Mouse (Mus musculus): ENCODE results near the gene Bcl2l13.
"Not testable (repeated sequence)": the region's sequence is repeated elsewhere in the genome, so short reads cannot be mapped to it uniquely, and the experiment has no call there.

The Bcl2l13 gene

DNA sequence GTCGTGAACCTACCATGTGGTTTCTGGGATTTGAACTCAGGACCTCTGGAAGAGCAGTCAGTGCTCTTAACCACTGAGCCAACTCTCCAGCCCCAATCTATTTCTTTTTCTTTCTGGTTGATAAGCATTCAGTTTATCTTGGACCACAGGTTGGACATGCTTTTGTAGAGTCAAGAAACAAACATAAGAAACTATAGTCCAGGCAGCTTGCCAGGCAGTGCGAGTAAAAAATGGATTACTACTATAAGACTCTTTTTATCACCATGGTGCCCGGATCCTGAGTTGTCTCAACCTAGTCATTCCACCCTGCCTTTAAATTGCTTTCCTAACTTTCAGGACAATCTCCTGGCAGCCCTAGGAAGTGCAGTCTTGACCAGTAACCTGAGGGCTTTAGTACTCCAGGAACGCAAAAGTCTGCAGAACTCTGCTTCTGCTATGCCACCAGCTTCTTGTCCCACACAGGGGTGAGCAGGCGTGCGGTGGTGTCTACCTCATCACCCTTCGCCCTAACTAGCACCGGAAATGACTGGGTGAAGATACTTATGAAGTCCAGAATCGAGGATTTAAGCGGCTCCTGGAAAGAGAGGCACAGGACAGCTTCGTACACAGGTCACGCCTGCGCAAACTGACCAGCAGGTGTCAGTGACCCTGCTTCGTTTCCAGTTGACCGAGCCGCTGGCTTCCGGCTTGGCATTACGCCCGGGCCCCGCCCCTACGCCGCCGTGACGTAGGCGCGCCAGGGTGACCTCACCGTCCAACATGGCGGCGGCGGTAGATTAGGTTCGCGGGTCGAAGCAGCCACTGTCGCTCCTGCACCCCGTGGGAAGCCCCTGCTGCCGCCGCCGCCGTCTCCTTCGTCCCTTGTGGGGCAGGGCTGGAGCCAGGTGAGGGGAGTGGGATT lies at the start of gene Bcl2l13:
Bcl2l13 (plus strand) TSS at position 739 of the 901 bp plus-strand sequence.
- DNase-seq (ENCODE audit: extremely low read depth, low read depth, low spot score), result no peak

- no peak for DNase-seq (ENCODE audit: extremely low read depth, low read depth, low spot score)
Measured at GRCm38 (mm10) chr6:120788068-120788607, 47.9 kb upstream of the Bcl2l13 start.

- DNase-seq (ENCODE audit: extremely low read depth, low read depth, low spot score), result no peak
Measured at GRCm38 (mm10) chr6:120788904-120789303, 47.1 kb upstream of the Bcl2l13 start.

DNA sequence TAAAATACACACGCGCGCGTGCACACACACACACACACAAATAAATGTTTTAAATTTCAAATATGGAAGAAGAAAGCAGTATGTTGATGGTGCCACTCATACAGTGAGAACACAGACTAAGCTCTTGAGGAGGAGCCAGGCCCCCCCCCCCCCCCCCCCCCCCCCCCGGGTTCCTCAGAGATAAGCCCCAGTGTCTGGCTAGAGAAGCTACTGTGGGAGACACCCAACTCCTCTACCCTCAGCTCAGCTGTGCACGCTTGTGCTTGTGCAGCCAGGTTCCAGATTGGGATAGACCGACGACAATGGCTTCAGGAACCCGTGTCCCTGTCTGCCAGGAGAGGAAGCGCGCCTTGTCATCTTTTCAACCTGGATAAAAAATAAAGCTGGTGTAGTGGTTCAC lies 45.9 kb upstream of the Bcl2l13 start:
- DNase-seq (ENCODE audit: extremely low read depth, low read depth, low spot score), result no peak

GRCm38 (mm10) chr6:120790717-120791116 lies 45.3 kb upstream of the Bcl2l13 start:
- DNase-seq (ENCODE audit: extremely low read depth, low read depth, low spot score), result no peak

GRCm38 (mm10) chr6:120792947-120793346 lies 43.1 kb upstream of the Bcl2l13 start:
- DNase-seq (ENCODE audit: extremely low read depth, low read depth, low spot score), result no peak

GRCm38 (mm10) chr6:120795422-120796086 lies 40.5 kb upstream of the Bcl2l13 start:
- DNase-seq (ENCODE audit: extremely low read depth, low read depth, low spot score), result no peak

- no peak for DNase-seq (ENCODE audit: extremely low read depth, low read depth, low spot score)
Measured at GRCm38 (mm10) chr6:120796111-120796510, 39.9 kb upstream of the Bcl2l13 start.

DNA sequence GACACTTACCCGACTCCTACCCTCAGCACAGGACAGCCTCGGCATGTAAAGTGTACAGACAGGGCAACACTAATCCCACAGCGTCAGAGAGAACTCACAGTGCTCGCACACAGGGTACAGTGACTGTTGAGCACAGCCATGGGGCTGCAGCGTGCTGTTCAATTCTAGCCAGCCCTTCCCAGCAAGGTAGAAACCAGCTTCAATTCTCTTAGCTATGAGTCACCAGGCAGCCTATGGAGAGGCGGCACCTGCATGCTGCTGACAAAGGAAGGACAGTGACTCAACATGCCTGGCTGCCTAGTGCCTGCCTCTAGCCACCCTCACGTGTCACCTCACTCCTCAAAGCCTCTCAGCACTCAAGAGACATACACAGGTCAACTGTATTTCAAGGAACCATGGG lies 38.0 kb upstream of the Bcl2l13 start:
- no peak for DNase-seq (ENCODE audit: extremely low read depth, low read depth, low spot score)

DNA sequence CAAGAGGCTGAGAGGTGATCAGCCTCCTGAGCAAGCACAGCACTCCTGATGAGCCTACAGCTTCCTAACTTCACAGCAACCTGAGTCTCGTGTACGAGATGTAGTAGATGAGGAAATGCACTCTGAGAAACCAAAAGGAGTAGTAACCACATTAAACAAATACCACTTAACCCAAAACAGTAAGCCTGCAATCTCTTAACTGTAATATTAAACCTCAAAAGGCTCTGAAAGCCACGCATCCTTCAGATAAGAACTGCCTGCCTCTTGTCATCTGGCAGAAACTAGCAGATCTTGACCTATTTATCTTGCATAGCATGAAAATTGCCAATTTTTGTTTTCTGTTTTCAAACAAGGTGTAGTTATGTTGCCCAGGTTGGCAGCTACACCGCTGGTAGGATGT lies 37.1 kb upstream of the Bcl2l13 start:
- no peak for DNase-seq (ENCODE audit: extremely low read depth, low read depth, low spot score)

DNA sequence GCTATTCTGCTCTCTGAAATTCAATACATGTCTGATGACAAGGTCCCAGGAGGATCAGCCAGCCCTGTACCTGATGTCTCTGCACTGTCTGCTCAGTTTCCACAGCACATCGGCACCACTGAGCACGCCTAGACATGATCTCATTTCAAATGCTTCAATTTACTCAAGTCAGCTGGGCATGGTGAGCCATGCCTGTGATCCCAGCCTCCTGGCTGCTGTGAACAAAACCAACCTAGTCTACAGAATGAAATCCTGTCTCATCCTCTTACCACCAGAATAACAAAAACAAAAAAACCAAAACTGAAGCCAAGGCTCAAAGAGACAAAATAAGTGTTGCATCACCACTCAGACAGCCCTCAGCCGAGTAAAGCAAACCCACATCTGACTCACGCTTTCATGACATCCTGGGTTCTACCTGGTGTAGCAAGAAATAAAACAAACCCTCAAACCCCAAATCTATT lies 36.4 kb upstream of the Bcl2l13 start:
- no peak for DNase-seq (ENCODE audit: extremely low read depth, low read depth, low spot score)

- no peak for DNase-seq (ENCODE audit: extremely low read depth, low read depth, low spot score)
Measured at GRCm38 (mm10) chr6:120806999-120807737, 28.8 kb upstream of the Bcl2l13 start.

DNA sequence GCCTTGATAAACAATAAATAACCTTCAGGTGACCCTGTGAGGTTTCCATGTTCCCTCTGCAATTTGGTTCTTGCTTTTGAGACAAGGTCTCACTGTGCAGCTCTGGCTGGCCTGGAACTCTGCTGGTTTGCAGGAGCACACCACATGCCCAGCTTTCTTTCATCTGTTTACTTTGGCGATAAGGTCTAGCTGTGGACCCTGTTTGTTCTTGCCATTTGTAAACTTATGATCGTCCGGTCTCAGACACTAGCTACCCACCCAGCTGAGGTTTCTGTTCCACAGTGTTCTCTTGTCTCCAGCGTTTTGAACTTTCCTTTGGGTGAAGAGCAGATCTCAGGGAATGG lies 28.3 kb upstream of the Bcl2l13 start:
- no peak for DNase-seq (ENCODE audit: extremely low read depth, low read depth, low spot score)

- DNase-seq (ENCODE audit: extremely low read depth, low read depth, low spot score), result not testable (repeated sequence)
Measured at GRCm38 (mm10) chr6:120811999-120812398, 24.0 kb upstream of the Bcl2l13 start.

DNA sequence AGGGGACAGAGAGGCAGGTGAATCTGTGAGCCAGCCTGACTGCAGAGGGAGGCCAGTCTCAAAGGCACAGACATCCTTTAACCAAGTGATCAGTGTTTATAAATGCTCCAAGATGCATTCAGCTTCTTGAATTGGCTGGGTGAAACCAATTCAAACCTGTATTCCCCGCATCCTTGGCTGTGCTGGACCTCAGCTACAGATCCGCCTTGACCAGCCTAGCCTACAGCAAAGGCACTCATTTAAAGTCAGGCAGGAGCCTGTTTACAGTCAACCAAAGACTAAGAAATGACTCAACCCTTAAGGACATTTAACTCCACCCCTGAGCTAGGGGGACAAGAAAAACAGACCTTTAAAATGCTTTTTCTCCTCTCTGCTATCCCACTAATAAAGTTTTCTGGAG lies 16.7 kb upstream of the Bcl2l13 start:
- DNase-seq (ENCODE audit: extremely low read depth, low read depth, low spot score), result no peak

GRCm38 (mm10) chr6:120820144-120820543 lies 15.9 kb upstream of the Bcl2l13 start:
- no peak for DNase-seq (ENCODE audit: extremely low read depth, low read depth, low spot score)

GRCm38 (mm10) chr6:120820941-120821340 lies 15.1 kb upstream of the Bcl2l13 start:
- DNase-seq (ENCODE audit: extremely low read depth, low read depth, low spot score), result no peak

- no peak for DNase-seq (ENCODE audit: extremely low read depth, low read depth, low spot score)
Measured at GRCm38 (mm10) chr6:120821715-120822114, 14.3 kb upstream of the Bcl2l13 start.

DNA sequence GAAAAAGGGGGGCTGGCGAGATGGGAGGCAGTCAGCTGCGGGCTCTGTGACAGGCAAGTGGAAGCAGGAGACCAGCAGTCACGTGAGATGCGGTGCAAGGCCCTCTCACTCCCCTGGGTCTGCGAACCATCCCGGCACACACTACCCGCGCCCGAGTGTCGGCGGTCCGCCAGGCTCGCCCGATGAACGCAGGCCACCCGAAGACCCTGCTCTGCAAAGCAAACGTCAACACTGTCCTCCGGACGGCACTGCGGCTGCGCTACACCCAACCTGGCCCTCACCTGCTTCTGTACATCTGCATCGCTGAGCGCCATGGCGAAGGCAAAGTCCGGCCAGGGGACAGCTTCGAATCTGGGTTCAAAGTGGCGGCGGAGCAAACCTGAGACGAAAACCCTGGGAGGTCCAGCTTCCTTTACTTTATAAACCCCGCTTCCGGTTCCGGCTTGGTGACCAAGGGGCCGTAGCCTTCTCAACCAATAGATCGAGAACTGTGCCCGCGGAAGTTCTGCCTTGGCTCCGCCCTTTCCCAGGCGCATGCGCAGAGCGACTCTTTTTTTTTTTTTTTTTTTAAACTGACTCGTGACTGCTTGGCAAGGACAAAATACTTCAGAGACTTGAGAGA lies 13.6 kb upstream of the Bcl2l13 start, which contains the start of gene Atp6v1e1:
Atp6v1e1 (minus strand) TSS at position 487 of the 622 bp plus-strand sequence.
- DNase-seq (ENCODE audit: extremely low read depth, low read depth, low spot score), result no peak

- DNase-seq (ENCODE audit: extremely low read depth, low read depth, low spot score), result no peak
Measured at GRCm38 (mm10) chr6:120822937-120823614, 12.9 kb upstream of the Bcl2l13 start.
